Mouse (Mus musculus) gastrocnemius, postnatal 36 days (tissue): ENCODE data around the gene Rnh1. TPM values are rescaled to one million over a fixed set of nuclear protein-coding genes. Genes with fewer than 3 reads are reported as not detected.

Experiments used
- DNase-seq, 2 experiments: peaks; one replicate each; pipeline ENCODE4 v3.0.0; 2022
- intact Hi-C: fragments of 180-260 bp; cut with DNase I; formaldehyde crosslinking; loops from one replicate; pipeline ENCODE4 v1.15.1; 2025
- long read RNA-seq, 2 experiments: library from polyadenylated mRNA; stranded (forward); transcript quantifications; one replicate each; pipeline ENCODE4 v2.0.0; 2021
- total RNA-seq, 2 experiments: library from RNA; stranded (reverse); gene quantifications; 2 replicates each; pipeline ENCODE4 v1.2.3; 2021

Rnh1 gene
- total RNA-seq = 10 to 100 TPM; 41.8 to 45.9 TPM
- long read RNA-seq, experiment 1, transcript Rnh1-202 (10 exons, 1,656 nt) = major isoform, 27 of 102 reads
- long read RNA-seq, experiment 1, transcript Rnh1-201 (10 exons, 2,091 nt) = minor isoform, 12 of 102 reads
- long read RNA-seq, experiment 1, partial matches to known transcripts = 57 of 102 reads
- long read RNA-seq, experiment 1, other reads (novel, unspliced or antisense) = 4 of 102 reads
- long read RNA-seq, experiment 2, transcript Rnh1-201 (10 exons, 2,091 nt) = minor isoform, 11 of 78 reads
- long read RNA-seq, experiment 2, transcript Rnh1-202 (10 exons, 1,656 nt) = major isoform, 17 of 78 reads
- long read RNA-seq, experiment 2, partial matches to known transcripts = 48 of 78 reads
- long read RNA-seq, experiment 2, other reads (novel, unspliced or antisense) = 2 of 78 reads

GRCm38 (mm10) chr7:141172116-141173006 is at the start of gene Rnh1:
TSS of gene Rnh1 (minus strand) at chr7:141172857.
- intact Hi-C loops = loop anchor here (5.0 to 10.0 kb wide), 2 partner anchors 160 to 328 kb away; partner anchors contain the start of genes Ifitm3, Odf3 and Scgb1c1

GRCm38 (mm10) chr7:141222126-141222467 is 49.4 kb upstream of the Rnh1 start:
- intact Hi-C loops = no loop called here
- no peak for DNase-seq

More at GRCm38 (mm10) chr7:141172116-141173006, at the start of gene Rnh1:
- peak; percentile 83 to 85 for DNase-seq

GRCm38 (mm10) chr7:141221249-141222125 is 48.8 kb upstream of the Rnh1 start:
- intact Hi-C loops = no loop called here
- peak; percentile 89 to 93 for DNase-seq

- intact Hi-C loops = no loop called here
- no peak for DNase-seq
These were observed 47.7 kb upstream of the Rnh1 start for GRCm38 (mm10) chr7:141220377-141220776.

GRCm38 (mm10) chr7:141219558-141220099 is 47.0 kb upstream of the Rnh1 start:
- intact Hi-C loops = no loop called here
- no peak for DNase-seq

- no peak for DNase-seq
- intact Hi-C loops = no loop called here
These were observed 46.0 kb upstream of the Rnh1 start for GRCm38 (mm10) chr7:141218557-141219133.

GRCm38 (mm10) chr7:141218141-141218540 is 45.5 kb upstream of the Rnh1 start:
- intact Hi-C loops = no loop called here
- DNase-seq = no peak

GRCm38 (mm10) chr7:141217343-141218013 is 44.8 kb upstream of the Rnh1 start:
- DNase-seq = peak in 1 of 2 experiments; percentile 12
- intact Hi-C loops = no loop called here

GRCm38 (mm10) chr7:141216894-141217293 is 44.2 kb upstream of the Rnh1 start:
- no peak for DNase-seq
- intact Hi-C loops = no loop called here

- intact Hi-C loops = no loop called here
- peak in 1 of 2 experiments; percentile 19 for DNase-seq
These were observed 43.5 kb upstream of the Rnh1 start for GRCm38 (mm10) chr7:141215880-141216733.

GRCm38 (mm10) chr7:141215101-141215879 is 42.6 kb upstream of the Rnh1 start, which contains the start of gene Rassf7:
TSS of gene Rassf7 (plus strand) at chr7:141215860.
- peak; percentile 71 to 76 for DNase-seq
- intact Hi-C loops = no loop called here

- intact Hi-C loops = no loop called here
- no peak for DNase-seq
These were observed 41.7 kb upstream of the Rnh1 start for GRCm38 (mm10) chr7:141214310-141214709.

- intact Hi-C loops = no loop called here
- no peak for DNase-seq
These were observed 41.1 kb upstream of the Rnh1 start, which contains the start of gene Lmntd2 for GRCm38 (mm10) chr7:141213605-141214235. TSS of gene Lmntd2 (minus strand) at chr7:141214080.

- intact Hi-C loops = no loop called here
- DNase-seq = no peak
These were observed 40.5 kb upstream of the Rnh1 start for GRCm38 (mm10) chr7:141213133-141213532.

- DNase-seq = no peak
- intact Hi-C loops = no loop called here
These were observed 38.0 kb upstream of the Rnh1 start for GRCm38 (mm10) chr7:141210606-141211131.

GRCm38 (mm10) chr7:141210137-141210536 is 37.5 kb upstream of the Rnh1 start:
- no peak for DNase-seq
- intact Hi-C loops = no loop called here

GRCm38 (mm10) chr7:141209526-141209925 is 36.9 kb upstream of the Rnh1 start:
- no peak for DNase-seq
- intact Hi-C loops = no loop called here
